Mouse (Mus musculus): Measurements from ENCODE around the gene Ly86.

Ly86 gene

GRCm38 (mm10) chr13:37432653-37433052 is 87.6 kb downstream of the Ly86 start:
- no peak for DNase-seq (ENCODE audit: low spot score)

- no peak for DNase-seq (ENCODE audit: low spot score)
Measured at GRCm38 (mm10) chr13:37433142-37433541, 88.1 kb downstream of the Ly86 start.

GRCm38 (mm10) chr13:37433730-37434129 is 88.7 kb downstream of the Ly86 start:
- no peak for DNase-seq (ENCODE audit: low spot score)

- DNase-seq (ENCODE audit: low spot score) = peak; percentile 95
Measured at GRCm38 (mm10) chr13:37434137-37434772, 89.2 kb downstream of the Ly86 start.

GRCm38 (mm10) chr13:37434841-37435240 is 89.8 kb downstream of the Ly86 start:
- DNase-seq (ENCODE audit: low spot score) = no peak

DNA sequence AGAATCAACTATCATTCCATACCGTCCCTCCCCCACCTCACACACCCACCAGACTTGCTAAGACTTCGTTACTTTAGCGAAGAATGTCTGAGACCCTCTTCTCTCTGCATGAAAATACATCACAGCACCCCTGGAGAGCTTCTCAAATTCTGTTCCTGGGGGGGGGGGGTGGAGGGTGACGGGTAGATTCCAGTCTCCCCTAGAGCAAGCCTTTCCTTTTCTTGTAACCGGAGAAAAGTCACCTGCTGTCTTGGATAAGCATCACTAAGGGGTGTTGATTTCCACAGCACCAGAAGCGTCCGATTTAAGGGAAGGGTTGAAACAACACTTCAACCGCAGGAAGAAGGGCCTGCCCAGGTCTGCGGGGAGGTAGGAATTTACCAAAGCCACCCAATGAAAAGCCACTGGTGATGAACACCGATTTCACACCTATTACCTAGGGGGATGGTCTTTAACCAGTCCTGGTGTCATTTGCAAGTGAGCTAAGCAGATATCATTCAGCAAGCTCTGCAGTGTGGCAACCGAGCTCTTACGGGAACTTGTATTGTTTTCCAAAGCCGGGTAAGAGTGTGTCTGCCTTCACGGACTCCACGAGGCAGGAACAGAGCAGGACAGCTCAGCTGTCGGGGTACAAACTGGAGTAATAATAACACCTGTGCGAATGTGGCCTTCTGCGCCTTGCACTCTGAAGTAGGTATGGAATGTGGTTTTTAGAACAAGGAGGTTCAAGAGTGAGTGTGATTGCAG is 91.4 kb downstream of the Ly86 start:
- DNase-seq (ENCODE audit: low spot score) = no peak

DNA sequence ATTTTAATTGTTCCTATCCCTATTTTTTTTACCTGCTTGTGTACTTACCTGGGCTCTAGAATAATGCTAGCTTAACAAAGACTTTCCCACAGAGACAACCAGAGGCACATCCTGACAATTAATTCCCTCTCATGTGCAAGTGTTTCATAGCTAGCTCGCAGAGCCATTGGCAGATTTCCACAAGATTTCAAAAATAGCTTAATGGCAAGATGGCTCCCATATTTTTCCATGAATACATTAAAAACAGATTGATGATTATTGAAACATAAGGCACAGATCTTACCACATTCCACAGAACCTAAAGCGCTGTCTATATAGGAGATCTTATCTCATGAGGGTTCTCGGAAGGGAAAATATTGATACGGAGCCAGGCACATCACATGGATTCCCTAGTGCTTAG is 93.8 kb downstream of the Ly86 start:
- DNase-seq (ENCODE audit: low spot score) = no peak

DNA sequence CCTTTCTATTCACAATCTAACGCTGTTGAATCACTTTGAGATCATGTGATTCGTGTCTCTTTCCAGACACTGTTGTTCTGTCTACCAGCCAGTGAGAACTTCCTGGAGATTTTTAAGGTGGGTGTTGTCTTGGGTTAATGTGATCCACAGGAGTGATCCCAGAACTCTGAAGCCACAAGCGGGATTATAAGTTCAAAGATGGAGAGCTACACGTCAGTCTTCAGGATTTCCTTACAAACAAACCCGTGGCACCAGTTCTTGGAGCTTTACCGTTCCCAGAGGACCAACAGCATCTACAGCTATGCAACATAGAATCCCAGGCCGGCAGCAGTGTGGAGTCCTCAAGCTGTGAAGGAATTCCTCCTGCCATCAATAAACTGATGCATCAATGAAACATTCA is 94.5 kb downstream of the Ly86 start:
- DNase-seq (ENCODE audit: low spot score) = no peak

DNA sequence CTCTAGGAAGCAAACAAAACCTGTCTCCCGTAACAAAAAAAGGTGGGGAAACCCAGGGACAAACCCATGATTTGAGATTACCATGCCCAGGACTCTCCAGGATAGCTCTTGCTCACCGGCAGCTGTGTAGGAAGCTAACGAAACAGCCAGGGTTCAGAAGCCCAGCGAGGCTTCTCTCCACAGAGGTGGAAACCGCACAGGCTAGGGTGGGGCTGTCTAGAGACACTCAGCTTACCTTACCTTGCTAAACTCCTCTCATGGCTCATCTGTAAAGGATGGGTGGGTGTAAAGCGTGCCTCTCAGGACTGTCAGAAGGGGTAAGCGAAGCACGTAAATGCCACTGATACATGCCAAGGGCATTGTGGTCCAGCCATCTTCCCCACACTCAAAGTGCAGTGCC is 94.9 kb downstream of the Ly86 start:
- DNase-seq (ENCODE audit: low spot score) = no peak

- no peak for DNase-seq (ENCODE audit: low spot score)
Measured at GRCm38 (mm10) chr13:37440593-37441307, 95.7 kb downstream of the Ly86 start.

GRCm38 (mm10) chr13:37442058-37442457 is 97.0 kb downstream of the Ly86 start:
- no peak for DNase-seq (ENCODE audit: low spot score)

- DNase-seq (ENCODE audit: low spot score) = no peak
Measured at GRCm38 (mm10) chr13:37442531-37442930, 97.5 kb downstream of the Ly86 start.

GRCm38 (mm10) chr13:37446699-37447258 is 101.8 kb downstream of the Ly86 start:
- no peak for DNase-seq (ENCODE audit: low spot score)

- DNase-seq (ENCODE audit: low spot score) = no peak
Measured at GRCm38 (mm10) chr13:37451021-37451420, 106.0 kb downstream of the Ly86 start.

- no peak for DNase-seq (ENCODE audit: low spot score)
Measured at GRCm38 (mm10) chr13:37451471-37451870, 106.5 kb downstream of the Ly86 start.

GRCm38 (mm10) chr13:37452022-37452941 is 107.3 kb downstream of the Ly86 start:
- DNase-seq (ENCODE audit: low spot score) = peak; percentile 66

DNA sequence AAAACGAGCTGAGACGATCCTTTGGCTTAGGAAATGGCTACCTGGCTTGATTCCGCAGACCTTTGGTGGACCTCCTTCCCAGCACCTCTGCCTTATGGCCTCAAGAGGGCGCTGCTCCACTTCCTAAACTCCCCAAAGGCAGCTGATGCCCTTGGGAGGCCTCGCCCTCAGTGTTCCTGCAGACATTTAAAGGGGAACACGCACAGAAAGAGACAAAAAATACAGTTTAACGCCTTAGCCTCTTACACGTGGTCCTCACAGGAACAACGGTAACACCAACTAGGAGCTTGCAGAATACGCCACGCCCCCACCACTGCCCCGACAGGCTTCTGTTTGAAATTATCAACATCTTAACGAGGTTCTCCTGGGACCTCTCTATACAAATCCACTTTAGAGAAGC is 108.2 kb downstream of the Ly86 start:
- peak; percentile 96 for DNase-seq (ENCODE audit: low spot score)

DNA sequence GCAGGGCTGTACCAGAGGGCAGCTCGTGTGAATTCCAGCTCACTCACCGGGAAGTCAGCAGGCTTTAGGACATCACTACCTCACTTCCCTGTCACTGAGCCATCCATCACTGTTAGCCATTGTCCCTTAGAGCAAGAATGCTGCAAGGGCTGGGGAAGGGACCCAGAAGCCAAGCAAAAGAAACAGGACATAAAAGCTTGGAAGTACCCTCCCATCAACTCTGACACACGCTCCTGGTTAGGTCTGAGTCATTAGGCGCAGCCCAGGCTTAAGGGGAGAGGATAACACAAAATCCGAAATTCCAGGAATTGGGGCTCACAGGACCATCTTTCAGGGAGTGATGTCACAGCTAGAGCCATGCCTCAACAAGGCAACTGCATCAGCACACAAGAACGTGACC is 109.3 kb downstream of the Ly86 start:
- no peak for DNase-seq (ENCODE audit: low spot score)

- no peak for DNase-seq (ENCODE audit: low spot score)
Measured at GRCm38 (mm10) chr13:37455561-37455960, 110.6 kb downstream of the Ly86 start.

- no peak for DNase-seq (ENCODE audit: low spot score)
Measured at GRCm38 (mm10) chr13:37457007-37457827, 112.2 kb downstream of the Ly86 start.

DNA sequence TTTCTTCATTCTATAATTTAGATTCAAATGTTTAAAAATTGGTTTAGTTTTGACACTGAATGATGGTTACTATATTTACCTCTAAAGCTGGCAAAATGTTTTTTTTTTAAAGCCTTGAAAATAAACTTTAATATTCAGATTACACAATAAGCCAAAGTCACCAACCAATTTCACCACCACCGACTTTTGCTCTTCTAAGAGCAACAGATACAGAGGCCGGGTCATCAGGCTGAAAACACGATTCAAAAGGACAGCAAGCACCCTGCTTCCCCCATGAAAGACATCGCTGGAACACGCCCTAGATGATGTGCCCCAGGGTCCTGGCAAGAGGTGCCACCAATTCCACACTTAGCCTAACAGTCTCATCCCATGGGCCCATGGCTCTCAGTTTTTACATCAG is 113.5 kb downstream of the Ly86 start:
- no peak for DNase-seq (ENCODE audit: low spot score)
